Mouse (Mus musculus) CH12.LX (cell line): Measurements from ENCODE around the gene Musk.

Experiments used
- BHLHE40 ChIP-seq: IDR thresholded peaks from 2 replicates; pipeline ENCODE4 v1.6.1; 2011; ENCODE audit warnings: mild to moderate bottlenecking, low read depth, low read length, improper control_type of control experiment
- CTCF ChIP-seq, 2 experiments: IDR thresholded peaks in 1 of 2; conservative IDR thresholded peaks in 1 of 2; 2 replicates each; pipeline ENCODE4 v1.5.1; 2011 to 2012; ENCODE audit warnings: low read depth in 2 of 2, low read length in 2 of 2, improper control_type of control experiment in 1 of 2, inconsistent platforms in 1 of 2, mild to moderate bottlenecking in 1 of 2, moderate library complexity in 1 of 2
- E2F4 ChIP-seq: IDR thresholded peaks from 2 replicates; pipeline ENCODE4 v1.6.1; 2011; ENCODE audit warnings: low read depth, low read length, improper control_type of control experiment; ENCODE audit not compliant: insufficient replicate concordance
- EP300 ChIP-seq: IDR thresholded peaks from 2 replicates; pipeline ENCODE4 v1.6.1; 2011; ENCODE audit warnings: low read length, improper control_type of control experiment
- ETS1 ChIP-seq: conservative IDR thresholded peaks from 2 replicates; pipeline ENCODE4 v1.6.1; 2012; ENCODE audit warnings: low read depth, mild to moderate bottlenecking, inconsistent platforms, low read length, improper control_type of control experiment, moderate library complexity
- JUND ChIP-seq: conservative IDR thresholded peaks from 2 replicates; pipeline ENCODE4 v1.6.1; 2011; ENCODE audit warnings: low read depth, low read length, improper control_type of control experiment
- MAFK ChIP-seq: IDR thresholded peaks from 2 replicates; pipeline ENCODE4 v1.6.1; 2011; ENCODE audit warnings: low read length, improper control_type of control experiment; ENCODE audit not compliant: insufficient replicate concordance
- MAX ChIP-seq: IDR thresholded peaks from 2 replicates; pipeline ENCODE4 v1.6.1; 2011; ENCODE audit warnings: low read length, improper control_type of control experiment
- PAX5 ChIP-seq: IDR thresholded peaks from 2 replicates; pipeline ENCODE4 v1.6.1; 2012; ENCODE audit warnings: low read length, inconsistent platforms, mixed read lengths
- POLR2A ChIP-seq: IDR thresholded peaks from 2 replicates; pipeline ENCODE4 v1.6.1; 2011; ENCODE audit warnings: low read depth, mild to moderate bottlenecking, improper control_type of control experiment, low read length
- USF1 ChIP-seq: IDR thresholded peaks from 2 replicates; pipeline ENCODE4 v1.6.1; 2014; ENCODE audit warnings: low read depth, mild to moderate bottlenecking, inconsistent platforms, low read length, improper control_type of control experiment
- USF2 ChIP-seq: conservative IDR thresholded peaks from 2 replicates; pipeline ENCODE4 v1.6.1; 2011; ENCODE audit warnings: low read depth, low read length, improper control_type of control experiment

- TF ChIP-seq POLR2A (no peak), PAX5 (no peak), ETS1 (no peak), CTCF (conservative IDR thresholded peaks at IDR 0.05 in 1 of 2, IDR thresholded peaks at IDR 0.05 in 1 of 2; ENCODE audit: low read depth in 2 of 2, low read length in 2 of 2) (no peak), EP300 (no peak), MAFK (no peak), USF1 (no peak), E2F4 (no peak), BHLHE40 (no peak), MAX (no peak), JUND (no peak), USF2 (no peak)
Observed at GRCm38 (mm10) chr4:58271504-58272162, 14.1 kb upstream of the Musk start.
